Mouse (Mus musculus): ENCODE data around the gene Mydgf.

DNA sequence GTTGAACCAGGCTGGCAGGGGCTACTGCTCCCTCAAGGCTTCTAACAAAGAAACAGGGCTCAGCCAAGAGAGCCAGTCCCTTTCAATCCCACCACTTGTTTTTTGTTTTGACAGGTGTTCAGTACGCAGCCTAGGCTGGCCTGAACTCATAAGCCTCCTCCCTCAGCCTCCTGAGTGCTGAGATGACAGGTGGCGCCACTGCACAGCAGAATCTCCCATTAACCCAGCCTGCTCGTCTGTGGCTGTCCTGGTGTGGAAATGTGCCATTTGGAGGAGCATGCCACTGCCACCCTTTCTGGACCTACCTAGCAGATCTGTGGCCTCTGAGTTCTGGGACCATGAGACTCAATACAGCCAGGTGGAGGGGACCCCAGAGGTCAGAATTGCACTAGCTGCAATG lies 20.0 kb upstream of the Mydgf start:
- TF ChIP-seq POLR2A (IDR thresholded peaks at IDR 0.05; ENCODE audit: extremely low read depth, insufficient read depth, low read length): no peak
- peak; percentile 59 for TF ChIP-seq CTCF (IDR thresholded peaks at IDR 0.05; ENCODE audit: low read depth, low read length)
